Mouse (Mus musculus) forebrain, embryonic 11.5 days (tissue): ENCODE measurements at regions not wholly inside any gene's neighbourhood (a gene's known extent, or its start where the extent isn't known, plus 50 kb on each side); places are given as distances from the start of the nearest gene placed in this dataset.

Source experiments
- ATAC-seq: fragments of 200-750 bp; cut with Nextera tagmentation; replicated peaks from 2 replicates; pipeline ENCODE4 v1.8.0; 2017; ENCODE audit warnings: moderate TSS enrichment; ENCODE audit not compliant: low FRiP score
- DNase-seq: peaks from one replicate; pipeline ENCODE4 v3.0.0-alpha.2; 2017; ENCODE audit warnings: low spot score
- H3K27ac ChIP-seq: fragments of 300-500 bp; sonication (generic); 2 replicates; pipeline ENCODE4 v1.5.1; 2014; ENCODE audit warnings: low read depth, low read length
- H3K27me3 ChIP-seq: fragments of 300-500 bp; sonication (generic); 2 replicates; pipeline ENCODE4 v1.6.1; 2014; ENCODE audit warnings: mild to moderate bottlenecking, low read length, mixed read lengths; ENCODE audit not compliant: control insufficient read depth, insufficient read depth
- H3K36me3 ChIP-seq: fragments of 300-500 bp; sonication (generic); 2 replicates; pipeline ENCODE4 v1.6.1; 2014; ENCODE audit warnings: mild to moderate bottlenecking, low read length, moderate library complexity, mixed read lengths; ENCODE audit not compliant: control insufficient read depth, insufficient read depth
- H3K4me1 ChIP-seq: fragments of 300-500 bp; sonication (generic); replicated peaks from 2 replicates; pipeline ENCODE4 v1.6.1; 2014; ENCODE audit warnings: low read length, mixed read lengths; ENCODE audit not compliant: control insufficient read depth, insufficient read depth
- H3K4me2 ChIP-seq: fragments of 300-500 bp; sonication (generic); 2 replicates; pipeline ENCODE4 v1.6.1; 2014; ENCODE audit warnings: low read depth, mild to moderate bottlenecking, low read length, moderate library complexity, mixed read lengths; ENCODE audit not compliant: severe bottlenecking
- H3K4me3 ChIP-seq: fragments of 300-500 bp; sonication (generic); 2 replicates; pipeline ENCODE4 v1.5.1; 2014; ENCODE audit warnings: low read depth, low read length
- H3K9ac ChIP-seq: fragments of 300-500 bp; sonication (generic); 2 replicates; pipeline ENCODE4 v1.6.1; 2014; ENCODE audit warnings: low read length
- H3K9me3 ChIP-seq: fragments of 300-500 bp; sonication (generic); 2 replicates; pipeline ENCODE4 v1.6.1; 2016; ENCODE audit warnings: low read length, mixed read lengths; ENCODE audit not compliant: control insufficient read depth
- WGBS: fragments of 180-500 bp; shearing (Covaris S2); extraction: QIAGEN DNeasy Blood & Tissue Kit; methylation state at CpG from one replicate; pipeline ENCODE4 v1.1.7; 2014; 5-methylcytosine and 5-hydroxymethylcytosine counted together

- Histone ChIP-seq H3K4me2 (no peak overlapping the region), H3K4me1 (no peaks in the 10 kb centered on the region), H3K27ac (no peak overlapping the region), H3K9ac (no peak overlapping the region), H3K36me3 (no peaks in the 10 kb centered on the region), H3K27me3 (no peaks in the 10 kb centered on the region), H3K9me3 (no peaks in the 10 kb centered on the region; the same call in 1 of the 2 replicates), H3K4me3 (no peak overlapping the region)
- 83% methylated on average over 1 of the region's 1 CpGs for WGBS
- ATAC-seq: no peak
- no peak for DNase-seq
Measured at GRCm38 (mm10) chr19:59995557-59995956, 52.1 kb upstream of the Rab11fip2 start.
